Mouse (Mus musculus): ENCODE measurements around the gene Fcho1. TPM values are rescaled to one million over a fixed set of nuclear protein-coding genes. Genes with fewer than 3 reads are reported as not detected.
"Not testable (repeated sequence)": the region's sequence is repeated elsewhere in the genome, so short reads cannot be mapped to it uniquely, and the experiment has no call there.

Gene Fcho1
- total RNA-seq, 2 experiments from 2014 or later = 0.26 to 1.2 TPM

- DNase-seq = no peak
Observed at GRCm38 (mm10) chr8:71718252-71718651, 7.3 kb downstream of the Fcho1 start.

GRCm38 (mm10) chr8:71717096-71717495, 8.4 kb downstream of the Fcho1 start:
- DNase-seq = no peak

GRCm38 (mm10) chr8:71716561-71717053, 8.9 kb downstream of the Fcho1 start:
- DNase-seq = no peak

GRCm38 (mm10) chr8:71715531-71715930, 10.0 kb downstream of the Fcho1 start:
- DNase-seq = no peak

- DNase-seq = no peak
Observed at GRCm38 (mm10) chr8:71711574-71711973, 13.9 kb downstream of the Fcho1 start.

- peak; percentile 73 for DNase-seq
Observed at GRCm38 (mm10) chr8:71709800-71710446, 15.6 kb downstream of the Fcho1 start.

GRCm38 (mm10) chr8:71709134-71709799, 16.2 kb downstream of the Fcho1 start:
- DNase-seq = no peak

GRCm38 (mm10) chr8:71707874-71708273, 17.6 kb downstream of the Fcho1 start:
- DNase-seq = peak; percentile 43

- DNase-seq = not testable (repeated sequence)
Observed at GRCm38 (mm10) chr8:71703400-71703799, 22.1 kb downstream of the Fcho1 start.

- no peak for DNase-seq
Observed at GRCm38 (mm10) chr8:71702923-71703322, 22.6 kb downstream of the Fcho1 start.

- DNase-seq = no peak
Observed at GRCm38 (mm10) chr8:71702087-71702432, 23.5 kb downstream of the Fcho1 start.

GRCm38 (mm10) chr8:71701414-71702086, 24.0 kb downstream of the Fcho1 start, which contains the start of gene B3gnt3:
Gene B3gnt3, minus strand, starts transcription at chr8:71701789.
- no peak for DNase-seq

GRCm38 (mm10) chr8:71700493-71701269, 24.8 kb downstream of the Fcho1 start:
- DNase-seq = no peak

- DNase-seq = not testable (repeated sequence)
Observed at GRCm38 (mm10) chr8:71695456-71695855, 30.1 kb downstream of the Fcho1 start.

GRCm38 (mm10) chr8:71693166-71694041, 32.1 kb downstream of the Fcho1 start:
- DNase-seq = no peak

GRCm38 (mm10) chr8:71692509-71692908, 33.0 kb downstream of the Fcho1 start:
- no peak for DNase-seq

GRCm38 (mm10) chr8:71689028-71689427, 36.5 kb downstream of the Fcho1 start, which contains the start of gene Insl3:
Gene Insl3, plus strand, starts transcription at chr8:71689214.
- no peak for DNase-seq

GRCm38 (mm10) chr8:71687616-71688015, 37.9 kb downstream of the Fcho1 start:
- DNase-seq = no peak

GRCm38 (mm10) chr8:71686143-71686734, 39.3 kb downstream of the Fcho1 start:
- no peak for DNase-seq

GRCm38 (mm10) chr8:71685573-71685972, 39.9 kb downstream of the Fcho1 start:
- DNase-seq = no peak

- DNase-seq = no peak
Observed at GRCm38 (mm10) chr8:71684701-71685100, 40.8 kb downstream of the Fcho1 start.
